Mouse (Mus musculus): Measurements from ENCODE around the gene Ablim2. TPM values are rescaled to one million over a fixed set of nuclear protein-coding genes. Genes with fewer than 3 reads are reported as not detected.
A peak's percentile ranks its signal among the peaks of the same experiment; 100 is the strongest.

The Ablim2 gene
- polyA plus RNA-seq, 1 experiment from 2014 or later = 0.40 TPM

DNA sequence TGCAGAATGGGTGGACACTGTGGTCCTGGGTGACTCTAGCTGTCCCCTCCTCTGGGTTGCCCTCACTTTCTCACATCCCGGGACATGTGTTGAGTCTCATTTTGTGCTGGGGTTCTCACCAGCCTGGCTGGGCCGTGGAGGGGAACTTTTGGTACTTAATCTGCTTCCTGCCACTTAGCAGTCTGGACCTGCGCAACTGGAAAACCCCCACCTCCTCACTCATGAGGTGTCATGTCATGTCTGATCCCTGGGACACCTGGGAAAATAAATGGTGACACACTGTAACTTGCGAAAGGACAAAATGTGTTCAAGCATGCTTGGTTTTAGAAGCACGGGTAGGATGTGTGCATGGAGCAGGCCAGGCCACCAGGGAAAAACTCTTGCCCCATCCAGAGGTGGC, 127.0 kb downstream of the Ablim2 start:
- Histone ChIP-seq H3K4me3 (ENCODE audit: inconsistent target) (no peak overlapping the region), H3K27ac (no peak overlapping the region), H3K79me2 (ENCODE audit: inconsistent target) (no peaks in the 10 kb centered on the region), H3K36me3 (ENCODE audit: inconsistent target) (no peaks in the 10 kb centered on the region)
- 89% methylated on average over 5 of the region's 5 CpGs for WGBS (ENCODE audit: missing documents)

DNA sequence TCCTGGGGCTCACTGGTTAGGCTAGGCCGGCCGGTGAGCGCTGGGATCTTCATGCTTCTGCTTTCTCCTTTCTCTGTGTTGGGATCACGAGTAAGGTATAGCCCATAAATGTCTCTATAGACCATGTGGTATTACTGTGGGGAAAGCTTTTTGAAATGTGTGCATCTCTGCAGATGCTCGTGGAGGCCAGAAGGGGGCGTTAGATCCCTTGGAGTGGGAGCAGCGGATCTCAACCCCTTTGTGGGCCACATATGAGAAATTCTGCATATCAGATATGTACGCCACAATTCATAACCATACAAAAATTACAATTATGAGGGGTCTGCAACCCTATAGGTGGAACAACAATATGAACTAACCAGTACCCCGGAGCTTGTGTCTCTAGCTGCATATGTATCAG, 131.3 kb downstream of the Ablim2 start:
- Histone ChIP-seq H3K36me3 (ENCODE audit: inconsistent target) (no peaks in the 10 kb centered on the region), H3K27ac (no peak overlapping the region), H3K4me3 (ENCODE audit: inconsistent target) (no peak overlapping the region), H3K79me2 (ENCODE audit: inconsistent target) (no peaks in the 10 kb centered on the region)
- WGBS (ENCODE audit: missing documents) = 45% methylated on average over 9 of the region's 9 CpGs

DNA sequence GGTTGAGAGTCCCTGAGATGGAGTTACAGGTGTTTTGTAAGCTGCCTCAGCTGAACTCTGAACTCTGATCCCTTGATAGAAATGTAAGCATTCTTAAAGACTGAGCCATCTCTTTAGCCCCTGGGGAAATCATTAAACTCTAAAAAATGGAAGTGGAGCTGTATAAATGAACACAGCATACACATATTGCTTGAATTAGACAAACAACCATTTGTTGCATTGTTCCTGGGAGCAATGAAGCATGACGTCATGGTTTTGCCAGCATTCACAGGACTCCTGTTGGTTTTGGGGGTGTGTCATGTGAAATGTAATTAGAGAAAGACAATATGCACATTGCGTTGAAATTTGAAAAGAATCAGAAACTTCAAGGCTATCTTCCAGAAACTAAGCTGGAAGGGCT, 132.0 kb downstream of the Ablim2 start:
- Histone ChIP-seq H3K4me3 (ENCODE audit: inconsistent target) (no peak overlapping the region), H3K79me2 (ENCODE audit: inconsistent target) (no peaks in the 10 kb centered on the region), H3K27ac (no peak overlapping the region), H3K36me3 (ENCODE audit: inconsistent target) (no peaks in the 10 kb centered on the region)
- 90% methylated on average over 2 of the region's 2 CpGs for WGBS (ENCODE audit: missing documents)

DNA sequence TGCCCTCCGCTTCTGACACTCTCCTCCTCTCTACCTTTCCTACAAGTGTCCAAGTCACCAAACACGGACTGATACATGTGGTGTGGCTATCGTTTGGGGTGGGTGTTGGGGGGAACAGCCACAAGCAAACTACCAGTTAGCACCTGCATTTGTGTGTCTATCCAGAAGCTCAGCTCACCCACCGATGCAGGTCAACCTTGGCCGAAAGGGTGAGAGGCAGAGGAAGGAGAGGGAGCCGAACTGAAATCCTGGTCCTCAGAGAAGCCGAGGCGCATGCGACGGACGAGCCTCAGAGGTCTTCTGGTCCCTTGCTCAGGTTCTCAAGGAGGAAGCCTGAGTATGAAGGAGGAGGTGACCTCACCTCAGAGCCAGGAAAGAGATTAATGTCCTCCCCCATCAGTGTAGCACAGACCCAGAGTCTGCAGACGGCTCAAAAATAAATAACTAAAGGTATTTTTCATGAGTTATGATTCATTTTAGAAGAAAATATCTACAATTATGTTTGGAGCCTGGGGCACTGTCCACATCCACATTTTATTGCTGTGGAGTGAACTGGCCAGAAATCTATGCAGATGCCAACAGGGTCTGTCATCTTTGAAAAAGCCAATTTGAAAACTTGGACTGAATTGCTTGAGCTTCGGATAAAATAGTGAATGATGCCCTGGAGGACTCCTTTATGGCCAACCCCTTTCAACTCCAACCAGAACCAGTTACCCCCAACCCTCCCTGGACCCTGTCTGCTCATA, 133.5 kb downstream of the Ablim2 start:
- 85% methylated on average over 13 of the region's 13 CpGs for WGBS (ENCODE audit: missing documents)
- H3K36me3 ChIP-seq (ENCODE audit: inconsistent target) = no peaks in the 10 kb centered on the region
- no peak overlapping the region for H3K4me3 ChIP-seq (ENCODE audit: inconsistent target)
- H3K27ac ChIP-seq = no peak overlapping the region
- H3K79me2 ChIP-seq (ENCODE audit: inconsistent target) = no peaks in the 10 kb centered on the region

DNA sequence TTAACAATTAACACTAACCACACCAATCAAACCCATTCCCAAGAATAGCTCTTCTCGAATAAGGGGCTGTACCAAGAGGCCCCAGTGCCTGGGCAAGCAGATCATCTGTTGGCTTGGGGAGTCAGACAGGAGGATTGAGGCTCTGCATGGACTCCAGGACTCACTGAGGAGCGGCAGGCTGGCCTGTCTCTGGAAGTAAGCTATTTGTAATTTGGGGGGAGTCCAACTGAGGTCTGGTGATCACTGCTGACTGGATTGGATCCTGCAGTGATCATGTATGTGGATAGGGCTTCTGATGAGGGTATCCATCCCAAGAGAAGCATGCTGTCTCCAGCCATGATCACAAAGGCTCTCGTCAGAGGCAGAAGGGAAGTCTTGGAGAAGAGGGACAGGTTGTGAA, 134.7 kb downstream of the Ablim2 start:
- no peak overlapping the region for H3K4me3 ChIP-seq (ENCODE audit: inconsistent target)
- no peaks in the 10 kb centered on the region for H3K79me2 ChIP-seq (ENCODE audit: inconsistent target)
- no peaks in the 10 kb centered on the region for H3K36me3 ChIP-seq (ENCODE audit: inconsistent target)
- H3K27ac ChIP-seq = no peak overlapping the region
- WGBS (ENCODE audit: missing documents) = 78% methylated on average over 3 of the region's 3 CpGs

DNA sequence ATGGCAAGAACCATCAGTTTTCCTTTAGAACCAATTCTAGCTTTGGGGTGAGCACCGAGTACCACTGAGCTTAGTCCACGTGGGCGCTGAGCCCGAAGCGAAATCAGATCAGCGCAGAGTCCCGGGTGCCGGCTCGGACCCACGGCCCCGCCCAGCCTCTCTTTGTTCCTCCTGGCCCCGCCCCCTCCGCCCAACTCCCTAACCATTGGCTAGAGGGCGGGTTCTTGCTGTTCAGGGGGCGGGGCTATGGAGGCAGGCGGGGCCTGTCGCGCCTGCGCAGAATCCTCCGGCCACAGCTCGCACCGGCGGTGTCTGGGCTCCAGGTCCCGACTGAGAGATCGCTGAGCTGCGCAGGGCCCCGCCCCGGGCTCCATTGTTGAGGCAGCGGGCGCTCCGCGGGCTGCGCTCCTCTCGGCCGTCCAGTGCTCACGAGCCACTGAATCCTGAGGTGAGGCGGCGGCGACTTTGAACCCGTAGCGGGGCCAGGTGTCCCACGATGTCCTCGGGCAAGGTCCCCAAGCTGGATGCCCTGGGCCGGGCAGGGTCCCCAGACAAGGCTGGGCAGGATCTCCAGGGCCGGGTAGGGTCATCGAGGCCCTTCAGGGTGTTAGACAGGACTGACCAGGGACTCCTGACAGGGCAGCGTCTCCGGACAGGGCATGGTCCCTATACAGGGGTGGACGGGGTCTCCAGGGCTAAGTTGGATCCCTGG, 135.6 kb downstream of the Ablim2 start, which contains the start of gene Afap1:
TSS of gene Afap1 (plus strand) at position 227 of the 712 bp plus-strand sequence.
- Histone ChIP-seq H3K27ac (no peak within 1 kb of the TSS), H3K36me3 (ENCODE audit: inconsistent target) (no peaks in the 10 kb centered on the region), H3K79me2 (ENCODE audit: inconsistent target) (no peaks in the 10 kb centered on the region), H3K4me3 (ENCODE audit: inconsistent target) (peak within 1 kb of the TSS; percentile 27)
- WGBS (ENCODE audit: missing documents) = under 1% methylated on average over 49 of the region's 49 CpGs

DNA sequence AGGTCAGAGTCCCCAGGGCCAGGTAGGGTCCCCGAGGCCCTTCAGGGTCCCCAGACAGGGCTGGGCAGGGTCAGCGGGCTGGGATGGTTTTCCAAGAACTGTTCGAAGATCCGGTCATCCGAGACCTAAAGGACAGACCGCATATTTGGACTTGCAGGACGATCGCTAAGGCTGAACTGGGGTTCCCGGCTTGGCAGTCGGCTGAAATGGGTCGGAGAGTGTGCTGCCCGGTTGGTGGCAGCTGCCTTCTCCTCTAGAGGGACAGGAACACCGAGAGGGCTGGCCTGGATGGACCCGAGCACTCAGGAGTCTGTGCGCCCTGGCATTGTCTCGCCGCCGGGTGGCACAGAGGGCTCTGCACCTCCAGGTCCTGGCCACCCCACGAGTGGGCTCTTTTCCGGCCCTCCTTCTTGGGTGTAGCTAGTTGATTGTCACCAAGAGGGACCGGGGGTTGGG, 136.2 kb downstream of the Ablim2 start:
- Histone ChIP-seq H3K4me3 (ENCODE audit: inconsistent target) (peak overlapping the region; percentile 27), H3K27ac (no peak overlapping the region)

DNA sequence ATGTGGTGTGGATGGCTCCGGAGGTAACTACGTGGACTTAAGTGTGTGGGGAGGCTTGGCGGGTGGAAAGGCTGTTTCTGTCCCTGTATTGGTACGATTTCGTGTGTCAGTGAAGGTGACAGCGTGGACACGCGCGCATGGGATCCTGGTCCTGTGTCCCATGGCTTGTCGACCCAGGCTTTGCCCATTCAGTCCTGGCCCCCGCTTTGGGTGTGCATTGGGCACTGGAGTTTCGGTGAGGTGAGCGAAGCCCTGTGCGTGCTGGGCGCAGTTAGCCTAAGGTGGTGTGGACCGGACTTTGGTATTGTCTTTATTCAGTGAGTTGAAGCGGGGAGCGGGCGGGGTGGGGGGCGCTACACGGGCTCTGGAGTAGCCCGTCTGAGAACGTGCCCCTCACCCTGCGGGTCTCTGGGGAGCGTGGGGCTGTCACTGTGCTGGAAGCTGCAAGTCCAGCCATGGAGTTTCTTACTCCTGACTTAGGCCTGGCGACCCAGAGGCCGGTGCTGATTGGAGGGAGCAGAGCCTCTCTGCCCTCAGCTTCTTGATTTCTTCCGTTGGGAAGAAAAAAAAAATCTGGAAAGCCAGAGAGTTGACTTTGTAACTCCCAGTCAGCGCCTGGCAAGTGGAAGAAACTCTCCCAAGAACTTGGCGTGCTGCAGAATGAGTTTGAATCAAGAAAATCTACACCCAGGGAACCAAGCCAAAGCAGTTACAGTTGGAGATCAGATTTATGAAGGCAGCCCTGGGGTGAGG, 136.8 kb downstream of the Ablim2 start:
- no peak overlapping the region for H3K4me3 ChIP-seq (ENCODE audit: inconsistent target)
- H3K36me3 ChIP-seq (ENCODE audit: inconsistent target) = no peaks in the 10 kb centered on the region
- H3K27ac ChIP-seq = no peak overlapping the region
- 67% methylated on average over 30 of the region's 30 CpGs for WGBS (ENCODE audit: missing documents)
- H3K79me2 ChIP-seq (ENCODE audit: inconsistent target) = no peaks in the 10 kb centered on the region

More for the DNA sequence above, 136.2 kb downstream of the Ablim2 start:
- WGBS (ENCODE audit: missing documents) = 4% methylated on average over 21 of the region's 21 CpGs
- no peaks in the 10 kb centered on the region for H3K79me2 ChIP-seq (ENCODE audit: inconsistent target)
- H3K36me3 ChIP-seq (ENCODE audit: inconsistent target) = no peaks in the 10 kb centered on the region

DNA sequence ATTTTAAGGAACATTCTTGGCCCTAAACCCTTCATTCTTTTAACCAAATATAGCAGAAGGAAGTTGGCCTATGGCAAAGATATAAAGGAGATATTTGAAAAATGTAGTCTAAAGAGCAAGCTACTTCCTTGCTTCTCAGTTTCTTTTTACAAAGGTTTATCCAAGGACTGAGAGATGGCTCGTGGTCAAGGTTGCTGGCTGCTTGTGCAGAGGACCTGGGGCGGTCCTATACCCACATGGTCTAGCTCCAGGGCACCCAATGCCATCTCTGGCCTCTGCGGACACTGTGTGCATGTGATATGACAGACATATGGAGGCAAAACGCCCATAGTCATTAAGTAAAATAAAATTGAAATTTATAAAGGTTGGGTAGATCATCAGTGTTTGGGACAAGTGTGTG, 138.2 kb downstream of the Ablim2 start:
- Histone ChIP-seq H3K79me2 (ENCODE audit: inconsistent target) (no peaks in the 10 kb centered on the region), H3K4me3 (ENCODE audit: inconsistent target) (no peak overlapping the region), H3K36me3 (ENCODE audit: inconsistent target) (no peaks in the 10 kb centered on the region), H3K27ac (no peak overlapping the region)
- 85% methylated on average over 4 of the region's 4 CpGs for WGBS (ENCODE audit: missing documents)

DNA sequence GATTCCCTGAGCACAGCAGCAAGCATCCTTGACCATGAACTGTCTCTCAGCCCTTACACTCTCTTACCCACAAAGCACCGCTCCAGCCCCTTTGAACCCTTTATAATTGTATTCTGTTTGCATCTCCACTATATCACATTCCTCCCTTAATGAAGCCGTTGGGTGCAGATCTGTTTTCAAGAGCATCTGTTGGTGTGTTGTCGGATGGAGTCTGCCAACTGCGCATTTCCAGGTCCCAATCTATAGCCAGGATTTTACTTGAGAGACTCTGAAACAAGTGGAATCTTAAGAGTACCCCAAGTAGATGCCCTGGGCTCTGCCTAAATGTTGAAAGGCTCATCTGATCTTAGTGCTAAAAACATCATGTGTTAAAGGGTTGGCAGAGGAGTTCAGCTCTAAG, 138.9 kb downstream of the Ablim2 start:
- WGBS (ENCODE audit: missing documents) = 100% methylated on average over 4 of the region's 4 CpGs
- H3K79me2 ChIP-seq (ENCODE audit: inconsistent target) = no peaks in the 10 kb centered on the region
- H3K4me3 ChIP-seq (ENCODE audit: inconsistent target) = no peak overlapping the region
- H3K27ac ChIP-seq = no peak overlapping the region
- H3K36me3 ChIP-seq (ENCODE audit: inconsistent target) = no peaks in the 10 kb centered on the region

DNA sequence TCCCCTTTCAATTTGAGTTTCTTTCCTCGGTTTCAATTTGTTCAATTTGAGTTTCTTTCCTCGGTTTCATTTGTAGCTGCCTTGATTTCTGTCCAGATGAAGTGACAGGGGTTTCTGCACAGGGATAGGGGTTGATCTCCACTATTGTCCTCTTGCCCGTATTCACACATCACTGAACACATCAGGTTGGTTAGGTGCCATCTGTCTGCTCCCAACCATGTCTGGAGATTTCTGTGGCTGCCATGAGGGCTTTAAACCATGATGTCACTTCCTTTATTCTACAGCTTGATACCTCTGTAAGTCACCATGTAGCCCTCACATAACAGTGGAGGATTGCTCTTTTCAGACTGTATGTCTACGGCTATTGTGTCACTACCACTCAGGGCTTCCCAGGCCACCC, 139.5 kb downstream of the Ablim2 start:
- 78% methylated on average over 4 of the region's 4 CpGs for WGBS (ENCODE audit: missing documents)
- Histone ChIP-seq H3K4me3 (ENCODE audit: inconsistent target) (no peak overlapping the region), H3K27ac (no peak overlapping the region), H3K79me2 (ENCODE audit: inconsistent target) (no peaks in the 10 kb centered on the region), H3K36me3 (ENCODE audit: inconsistent target) (no peaks in the 10 kb centered on the region)

DNA sequence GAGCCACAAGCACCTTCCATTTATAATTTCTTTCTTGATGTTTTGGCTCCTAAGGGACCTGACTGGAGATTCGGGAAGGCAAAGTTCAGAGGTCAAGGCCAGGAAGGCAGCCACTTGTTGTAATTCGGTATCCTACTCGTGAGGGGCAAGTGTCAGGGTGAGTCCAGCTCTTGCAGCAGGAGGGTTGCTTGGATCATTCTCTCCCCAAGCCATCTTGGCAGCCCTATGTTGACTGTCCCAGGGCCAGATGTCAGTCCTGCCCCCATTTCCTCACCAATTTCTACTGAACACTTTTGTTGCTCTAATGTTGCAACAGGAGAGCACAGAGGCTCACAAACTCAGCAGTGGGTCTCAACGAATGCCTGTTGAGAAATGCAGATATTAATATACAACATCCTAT, 140.4 kb downstream of the Ablim2 start:
- Histone ChIP-seq H3K79me2 (ENCODE audit: inconsistent target) (no peaks in the 10 kb centered on the region), H3K27ac (no peak overlapping the region), H3K4me3 (ENCODE audit: inconsistent target) (no peak overlapping the region), H3K36me3 (ENCODE audit: inconsistent target) (no peaks in the 10 kb centered on the region)
- 71% methylated on average over 4 of the region's 4 CpGs for WGBS (ENCODE audit: missing documents)

DNA sequence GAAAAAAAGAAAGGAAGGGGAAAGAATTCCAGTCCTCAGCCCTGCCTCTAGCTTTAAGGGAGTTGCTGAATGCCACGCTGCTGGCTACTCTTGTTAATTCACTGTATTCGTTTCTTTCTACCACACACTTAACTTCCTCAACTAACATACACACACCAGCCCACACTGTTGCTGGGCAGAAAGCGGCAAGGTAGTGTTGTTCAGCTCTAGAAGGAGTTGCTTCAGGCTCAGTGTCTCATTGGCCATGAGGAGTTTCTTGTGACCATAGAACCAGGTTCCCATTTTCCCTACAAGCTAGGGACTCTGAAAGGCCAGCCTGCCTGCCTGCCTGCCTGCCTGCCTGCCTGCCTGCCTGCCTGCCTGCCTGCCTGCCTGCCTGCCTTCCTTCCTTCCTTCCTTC, 141.3 kb downstream of the Ablim2 start:
- Histone ChIP-seq H3K36me3 (ENCODE audit: inconsistent target) (no peaks in the 10 kb centered on the region), H3K27ac (no peak overlapping the region), H3K4me3 (ENCODE audit: inconsistent target) (no peak overlapping the region), H3K79me2 (ENCODE audit: inconsistent target) (no peaks in the 10 kb centered on the region)
- 60% methylated on average over 1 of the region's 3 CpGs for WGBS (ENCODE audit: missing documents)

DNA sequence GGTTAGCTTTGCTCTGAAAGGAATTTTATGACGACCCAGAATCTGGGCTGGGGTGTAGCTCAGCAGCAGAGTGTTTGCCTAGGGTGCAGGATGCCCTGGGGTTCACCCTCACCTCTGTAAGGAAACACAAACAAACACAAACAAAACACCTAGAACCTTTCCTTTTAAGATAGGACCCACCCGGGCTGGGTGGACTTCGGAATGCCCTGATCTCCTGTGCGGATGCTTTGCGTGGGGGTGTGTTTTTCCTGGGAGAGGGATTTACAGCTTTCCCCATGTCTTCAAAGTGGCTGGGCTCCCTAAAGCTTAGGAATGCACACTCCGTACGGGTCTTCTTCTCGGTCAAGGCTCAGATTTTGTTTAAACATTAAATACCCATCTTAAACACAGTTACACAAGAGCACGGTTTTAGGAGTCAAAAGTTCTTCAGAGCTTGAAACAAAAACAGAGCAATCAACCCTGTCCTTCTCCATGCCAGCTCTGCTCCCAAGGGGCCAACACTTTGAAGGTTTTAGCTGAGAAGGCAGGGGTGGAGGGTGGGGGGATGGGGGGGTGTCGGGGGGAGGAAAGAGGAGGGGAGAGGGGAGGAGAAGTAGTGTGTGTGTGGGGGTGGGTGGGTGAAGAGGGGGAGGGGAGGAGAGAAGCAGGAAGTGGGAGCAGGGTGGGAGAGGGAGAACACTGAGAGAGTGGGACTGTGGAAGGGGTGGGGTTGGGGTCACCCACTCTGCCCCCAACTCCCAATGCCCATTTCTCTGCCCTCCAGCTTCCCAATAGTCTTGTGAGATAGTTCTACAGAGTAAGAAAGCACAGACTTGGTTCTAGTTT, 142.9 kb downstream of the Ablim2 start:
- H3K27ac ChIP-seq = no peak overlapping the region

More for the DNA sequence above, 142.9 kb downstream of the Ablim2 start:
- no peaks in the 10 kb centered on the region for H3K36me3 ChIP-seq (ENCODE audit: inconsistent target)
- H3K79me2 ChIP-seq (ENCODE audit: inconsistent target) = no peaks in the 10 kb centered on the region
- H3K4me3 ChIP-seq (ENCODE audit: inconsistent target) = no peak overlapping the region
- 72% methylated on average over 9 of the region's 10 CpGs for WGBS (ENCODE audit: missing documents)
